Mouse (Mus musculus) stomach, embryonic 14.5 days (tissue): ENCODE measurements at regions not wholly inside any gene's neighbourhood (a gene's known extent, or its start where the extent isn't known, plus 50 kb on each side); places are given as distances from the start of the nearest gene placed in this dataset.
A peak's percentile ranks its signal among the peaks of the same experiment; 100 is the strongest.

Source experiments
- ATAC-seq: fragments of 200-750 bp; cut with Nextera tagmentation; 2 replicates; pipeline ENCODE4 v1.8.0; 2017; ENCODE audit warnings: low read depth, moderate TSS enrichment; ENCODE audit not compliant: insufficient number of reproducible peaks, insufficient read depth, low FRiP score
- H3K27ac ChIP-seq: fragments of 300-500 bp; sonication (generic); 2 replicates; pipeline ENCODE4 v1.5.1; 2014; ENCODE audit warnings: mild to moderate bottlenecking, low read length, moderate library complexity, mixed read lengths
- H3K27me3 ChIP-seq: fragments of 300-500 bp; sonication (generic); 2 replicates; pipeline ENCODE4 v1.6.1; 2014; ENCODE audit warnings: low read length, control low read depth, mixed read lengths; ENCODE audit not compliant: control insufficient read depth, insufficient read depth
- H3K36me3 ChIP-seq: fragments of 300-500 bp; sonication (generic); 2 replicates; pipeline ENCODE4 v1.6.1; 2014; ENCODE audit warnings: mild to moderate bottlenecking, control low read depth, low read length, moderate library complexity, mixed read lengths; ENCODE audit not compliant: control insufficient read depth, insufficient read depth
- H3K4me1 ChIP-seq: fragments of 300-500 bp; sonication (generic); 2 replicates; pipeline ENCODE4 v1.6.1; 2014; ENCODE audit warnings: low read length, control low read depth, mixed read lengths; ENCODE audit not compliant: control insufficient read depth, insufficient read depth
- H3K4me2 ChIP-seq: fragments of 300-500 bp; sonication (generic); replicated peaks from 2 replicates; pipeline ENCODE4 v1.6.1; 2014; ENCODE audit warnings: low read depth, low read length, control low read depth
- H3K4me3 ChIP-seq: fragments of 300-500 bp; sonication (generic); 2 replicates; pipeline ENCODE4 v1.5.1; 2014; ENCODE audit warnings: low read depth, low read length, control low read depth
- H3K9ac ChIP-seq: fragments of 300-500 bp; sonication (generic); replicated peaks from 2 replicates; pipeline ENCODE4 v1.6.1; 2014; ENCODE audit warnings: low read depth, mild to moderate bottlenecking, control low read depth, low read length, moderate library complexity, mixed read lengths
- H3K9me3 ChIP-seq: fragments of 300-500 bp; sonication (generic); 2 replicates; pipeline ENCODE4 v1.6.1; 2016; ENCODE audit warnings: low read depth, low read length, control low read depth; ENCODE audit not compliant: control insufficient read depth
- WGBS: fragments of 180-500 bp; shearing (Covaris S2); extraction: QIAGEN DNeasy Blood & Tissue Kit; methylation state at CpG from one replicate; pipeline ENCODE4 v1.1.7; 2014; 5-methylcytosine and 5-hydroxymethylcytosine counted together

DNA sequence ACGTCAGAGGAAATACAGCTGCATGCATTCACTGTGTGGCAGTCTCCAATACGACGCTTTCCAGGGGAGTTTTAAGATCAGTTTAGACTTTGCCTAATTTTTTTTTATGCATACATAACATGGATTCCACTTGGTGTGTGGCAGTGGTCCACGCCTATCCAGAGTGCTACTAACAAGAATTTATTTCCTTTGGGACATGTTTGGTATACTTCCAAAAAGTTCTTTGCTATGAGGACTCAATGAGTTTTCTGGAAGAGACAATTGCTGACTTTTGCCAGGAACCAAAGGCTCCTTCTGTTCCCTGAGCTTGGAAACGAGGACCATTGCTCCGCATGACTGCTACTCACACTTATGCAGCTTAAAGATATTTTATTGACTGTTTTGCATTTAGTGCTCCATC, 59.2 kb downstream of the Marcks start:
- H3K9me3 ChIP-seq = no peaks in the 10 kb centered on the region
- H3K9ac ChIP-seq = no peak overlapping the region
- no peaks in the 10 kb centered on the region for H3K36me3 ChIP-seq
- no peak overlapping the region for H3K4me2 ChIP-seq
- 64% methylated on average over 6 of the region's 6 CpGs for WGBS
- no peak overlapping the region for H3K27ac ChIP-seq
- H3K4me1 ChIP-seq = 0 out of 2 replicates have a peak, but pooled peaks cover 7% of the 10 kb centered on the region
- H3K27me3 ChIP-seq = no peaks in the 10 kb centered on the region
- no peak overlapping the region for H3K4me3 ChIP-seq
- no peak for ATAC-seq

DNA sequence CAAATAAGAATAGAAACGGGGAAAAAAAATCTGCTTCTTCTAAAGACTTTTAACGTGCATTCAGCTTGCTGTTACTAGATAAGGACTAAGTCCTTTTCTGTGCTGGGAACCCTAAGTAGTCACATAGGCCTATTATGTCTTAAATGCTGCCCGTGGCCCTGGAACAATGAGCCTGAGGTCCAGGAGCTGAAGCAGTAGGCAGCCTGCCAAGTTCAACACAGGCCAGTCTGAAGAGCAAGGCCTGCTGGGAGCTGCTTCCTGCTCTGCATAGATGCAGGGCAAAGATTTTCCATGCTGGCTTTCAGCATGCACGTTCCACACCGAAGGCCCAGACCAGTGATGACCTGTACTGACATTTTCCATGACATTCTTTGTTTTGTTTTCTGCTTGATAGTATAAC, 60.3 kb downstream of the Marcks start:
- no peak overlapping the region for H3K9ac ChIP-seq
- WGBS = 28% methylated on average over 5 of the region's 5 CpGs
- ATAC-seq = peak; percentile 84
- H3K36me3 ChIP-seq = no peaks in the 10 kb centered on the region
- H3K9me3 ChIP-seq = no peaks in the 10 kb centered on the region
- H3K4me3 ChIP-seq = no peak overlapping the region
- no peaks in the 10 kb centered on the region for H3K27me3 ChIP-seq
- H3K4me1 ChIP-seq = 0 out of 2 replicates have a peak, but pooled peaks cover 7% of the 10 kb centered on the region
- H3K27ac ChIP-seq = peak overlapping the region; percentile 30; the same call in 1 of the 2 replicates
- no peak overlapping the region for H3K4me2 ChIP-seq

DNA sequence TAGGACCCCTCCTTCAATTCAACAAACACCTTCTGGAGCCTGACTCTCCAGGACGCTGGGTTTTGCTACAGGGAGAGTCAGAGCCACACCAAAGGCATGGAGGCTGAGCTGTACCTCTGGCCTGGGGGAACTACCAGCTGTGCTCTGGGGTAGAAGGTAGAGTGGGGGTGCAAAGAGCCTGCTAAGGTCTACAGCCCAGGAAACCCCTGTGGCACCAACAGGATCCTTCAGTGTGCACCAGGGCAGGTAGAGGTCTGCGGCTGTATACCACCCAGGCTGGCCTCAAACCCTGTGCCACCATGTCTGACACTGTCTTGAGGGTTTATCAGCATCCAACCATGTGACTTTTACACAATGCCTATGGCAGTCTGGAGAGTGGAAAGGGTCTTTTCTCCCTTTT, 61.0 kb downstream of the Marcks start:
- no peak overlapping the region for H3K4me3 ChIP-seq
- H3K9ac ChIP-seq = no peak overlapping the region
- no peaks in the 10 kb centered on the region for H3K27me3 ChIP-seq
- no peaks in the 10 kb centered on the region for H3K36me3 ChIP-seq
- WGBS = 78% methylated on average over 2 of the region's 2 CpGs
- no peaks in the 10 kb centered on the region for H3K9me3 ChIP-seq
- ATAC-seq = no peak
- 0 out of 2 replicates have a peak overlapping the region, but pooled peaks have one; percentile 11 for H3K27ac ChIP-seq
- H3K4me2 ChIP-seq = no peak overlapping the region
- H3K4me1 ChIP-seq = 0 out of 2 replicates have a peak, but pooled peaks cover 7% of the 10 kb centered on the region

DNA sequence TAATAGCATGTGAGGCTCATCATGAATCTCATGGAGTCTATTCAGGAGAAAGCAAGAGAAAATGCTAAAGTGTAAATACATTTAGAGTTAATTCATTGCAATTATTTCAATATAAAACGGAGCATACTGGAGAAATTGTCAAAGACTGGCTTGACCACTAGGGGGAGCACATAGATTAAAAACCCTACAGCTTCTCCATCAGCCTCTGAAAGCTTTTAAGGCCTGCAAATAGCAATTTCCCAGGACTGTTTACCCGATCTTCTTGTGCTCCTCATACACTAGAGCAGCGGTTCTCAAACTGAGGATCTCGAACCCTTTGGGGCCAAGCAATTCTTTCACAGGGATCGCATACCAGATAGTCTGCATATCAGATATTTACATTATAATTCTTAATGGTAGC, 65.9 kb downstream of the Marcks start:
- Histone ChIP-seq H3K27me3 (no peaks in the 10 kb centered on the region), H3K36me3 (no peaks in the 10 kb centered on the region), H3K9me3 (no peaks in the 10 kb centered on the region), H3K4me1 (0 out of 2 replicates have a peak, but pooled peaks cover under 1% of the 10 kb centered on the region), H3K4me2 (no peak overlapping the region), H3K9ac (no peak overlapping the region), H3K27ac (no peak overlapping the region), H3K4me3 (no peak overlapping the region)
- WGBS = 7% methylated on average over 5 of the region's 5 CpGs
- no peak for ATAC-seq

DNA sequence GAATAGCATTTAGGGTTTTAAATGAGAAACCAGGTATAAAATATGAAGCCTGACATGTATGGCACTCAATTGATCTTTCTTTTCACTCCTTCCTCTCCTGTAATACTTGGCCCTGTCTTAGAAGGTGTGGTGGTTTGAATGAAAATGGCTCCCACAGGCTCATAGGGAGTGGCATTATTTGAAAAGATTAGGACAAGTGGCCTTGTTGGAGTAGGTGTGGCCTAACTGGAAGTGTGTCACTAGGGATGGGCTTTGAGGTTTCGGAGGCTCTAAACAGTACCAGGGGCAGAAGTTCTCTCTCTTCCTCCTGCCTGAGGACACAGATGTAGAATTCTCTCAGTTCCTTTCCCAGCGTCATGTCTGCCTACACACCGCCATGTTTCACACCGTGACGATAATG, 66.7 kb downstream of the Marcks start:
- no peaks in the 10 kb centered on the region for H3K4me1 ChIP-seq
- no peak overlapping the region for H3K27ac ChIP-seq
- no peaks in the 10 kb centered on the region for H3K27me3 ChIP-seq
- H3K9me3 ChIP-seq = no peaks in the 10 kb centered on the region
- ATAC-seq = no peak
- H3K36me3 ChIP-seq = no peaks in the 10 kb centered on the region
- 95% methylated on average over 5 of the region's 5 CpGs for WGBS
- no peak overlapping the region for H3K4me3 ChIP-seq
- no peak overlapping the region for H3K9ac ChIP-seq
- no peak overlapping the region for H3K4me2 ChIP-seq

DNA sequence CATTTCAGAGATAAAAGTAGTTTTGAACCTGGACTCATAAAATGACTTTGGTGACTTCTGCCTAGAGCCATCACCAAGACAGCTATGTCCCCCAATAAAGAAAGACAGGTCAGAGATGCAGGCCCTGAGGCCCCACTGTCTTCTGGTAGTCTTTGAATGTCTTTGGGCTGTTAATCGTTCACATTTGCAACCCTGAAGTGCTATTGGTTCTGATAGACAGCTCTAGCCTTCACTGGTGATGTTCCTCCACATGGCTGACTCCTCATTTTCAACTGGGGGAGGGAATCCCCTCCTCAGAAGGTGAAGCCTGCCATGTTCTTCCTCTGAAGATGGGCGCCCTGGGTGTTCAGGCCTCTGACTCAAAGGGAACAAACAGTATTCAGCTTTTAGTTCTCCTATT, 67.3 kb downstream of the Marcks start:
- no peaks in the 10 kb centered on the region for H3K4me1 ChIP-seq
- H3K36me3 ChIP-seq = no peaks in the 10 kb centered on the region
- H3K4me3 ChIP-seq = no peak overlapping the region
- H3K9me3 ChIP-seq = no peaks in the 10 kb centered on the region
- WGBS = 79% methylated on average over 2 of the region's 2 CpGs
- H3K9ac ChIP-seq = no peak overlapping the region
- H3K27me3 ChIP-seq = no peaks in the 10 kb centered on the region
- no peak overlapping the region for H3K4me2 ChIP-seq
- ATAC-seq = no peak
- H3K27ac ChIP-seq = no peak overlapping the region
